Mouse (Mus musculus) forebrain, embryonic 16.5 days (tissue): ENCODE measurements at regions not wholly inside any gene's neighbourhood (a gene's known extent, or its start where the extent isn't known, plus 50 kb on each side); places are given as distances from the start of the nearest gene placed in this dataset.

Source experiments
- ATAC-seq: fragments of 200-750 bp; cut with Nextera tagmentation; 2 replicates; pipeline ENCODE4 v1.8.0; 2017; ENCODE audit warnings: mild to moderate bottlenecking, moderate library complexity
- H3K27ac ChIP-seq: fragments of 300-500 bp; sonication (generic); 2 replicates; pipeline ENCODE4 v1.5.1; 2014; ENCODE audit warnings: low read length, control low read depth
- H3K27me3 ChIP-seq: fragments of 300-500 bp; sonication (generic); replicated peaks from 2 replicates; pipeline ENCODE4 v1.6.1; 2014; ENCODE audit warnings: low read length; ENCODE audit not compliant: control insufficient read depth, insufficient read depth
- H3K36me3 ChIP-seq: fragments of 300-500 bp; sonication (generic); 2 replicates; pipeline ENCODE4 v1.6.1; 2014; ENCODE audit not compliant: control insufficient read depth, insufficient read depth
- H3K4me1 ChIP-seq: fragments of 300-500 bp; sonication (generic); replicated peaks from 2 replicates; pipeline ENCODE4 v1.6.1; 2014; ENCODE audit warnings: low read length; ENCODE audit not compliant: control insufficient read depth, insufficient read depth
- H3K4me2 ChIP-seq: fragments of 300-500 bp; sonication (generic); 2 replicates; pipeline ENCODE4 v1.6.1; 2014; ENCODE audit warnings: mild to moderate bottlenecking, low read length, control low read depth
- H3K4me3 ChIP-seq: fragments of 300-500 bp; sonication (generic); replicated peaks from 2 replicates; pipeline ENCODE4 v1.5.1; 2014; ENCODE audit warnings: mild to moderate bottlenecking, low read length, control low read depth
- H3K9ac ChIP-seq: fragments of 300-500 bp; sonication (generic); replicated peaks from 2 replicates; pipeline ENCODE4 v1.6.1; 2014; ENCODE audit warnings: low read depth, low read length, control low read depth
- H3K9me3 ChIP-seq: fragments of 300-500 bp; sonication (generic); 2 replicates; pipeline ENCODE4 v1.6.1; 2016; ENCODE audit warnings: low read length; ENCODE audit not compliant: control insufficient read depth
- WGBS: fragments of 180-500 bp; shearing (Covaris S2); extraction: QIAGEN DNeasy Blood & Tissue Kit; methylation state at CpG from one replicate; pipeline ENCODE4 v1.1.7; 2014; 5-methylcytosine and 5-hydroxymethylcytosine counted together

- WGBS, result 40% methylated on average over 6 of the region's 6 CpGs
- no peak overlapping the region for H3K4me2 ChIP-seq
- H3K27ac ChIP-seq, result no peak overlapping the region
- H3K4me1 ChIP-seq, result peaks cover 14% of the 10 kb centered on the region
- ATAC-seq, result no peak
- no peaks in the 10 kb centered on the region for H3K9me3 ChIP-seq
- H3K9ac ChIP-seq, result no peak overlapping the region
- no peaks in the 10 kb centered on the region for H3K27me3 ChIP-seq
- no peaks in the 10 kb centered on the region for H3K36me3 ChIP-seq
- H3K4me3 ChIP-seq, result no peak overlapping the region
These were observed 184.9 kb upstream of the Six2 start for GRCm38 (mm10) chr17:85872903-85873413.

GRCm38 (mm10) chr17:85870406-85870805 is 182.3 kb upstream of the Six2 start:
- Histone ChIP-seq H3K4me3 (no peak overlapping the region), H3K27ac (no peak overlapping the region), H3K36me3 (no peaks in the 10 kb centered on the region), H3K9ac (no peak overlapping the region), H3K4me2 (no peak overlapping the region), H3K9me3 (no peaks in the 10 kb centered on the region), H3K27me3 (no peaks in the 10 kb centered on the region), H3K4me1 (peaks cover 14% of the 10 kb centered on the region)
- ATAC-seq, result no peak
- 65% methylated on average over 8 of the region's 8 CpGs for WGBS

GRCm38 (mm10) chr17:85869179-85869578 is 181.1 kb upstream of the Six2 start:
- Histone ChIP-seq H3K36me3 (no peaks in the 10 kb centered on the region), H3K4me3 (no peak overlapping the region), H3K4me1 (peaks cover 8% of the 10 kb centered on the region), H3K27ac (no peak overlapping the region), H3K9me3 (no peaks in the 10 kb centered on the region), H3K27me3 (no peaks in the 10 kb centered on the region), H3K9ac (no peak overlapping the region), H3K4me2 (no peak overlapping the region)
- ATAC-seq, result no peak
- 23% methylated on average over 5 of the region's 5 CpGs for WGBS

- ATAC-seq, result no peak
- H3K4me2 ChIP-seq, result no peak overlapping the region
- H3K9ac ChIP-seq, result no peak overlapping the region
- no peak overlapping the region for H3K4me3 ChIP-seq
- 0 out of 2 replicates have a peak, but pooled peaks cover 2% of the 10 kb centered on the region for H3K4me1 ChIP-seq
- no peaks in the 10 kb centered on the region for H3K27me3 ChIP-seq
- H3K9me3 ChIP-seq, result no peaks in the 10 kb centered on the region
- H3K36me3 ChIP-seq, result no peaks in the 10 kb centered on the region
- WGBS, result 77% methylated on average over 12 of the region's 12 CpGs
- H3K27ac ChIP-seq, result no peak overlapping the region
These were observed 180.0 kb upstream of the Six2 start for GRCm38 (mm10) chr17:85867945-85868616.

- H3K4me1 ChIP-seq, result 0 out of 2 replicates have a peak, but pooled peaks cover 2% of the 10 kb centered on the region
- H3K27ac ChIP-seq, result no peak overlapping the region
- 81% methylated on average over 3 of the region's 3 CpGs for WGBS
- H3K4me3 ChIP-seq, result no peak overlapping the region
- no peak overlapping the region for H3K4me2 ChIP-seq
- ATAC-seq, result no peak
- H3K9ac ChIP-seq, result no peak overlapping the region
- no peaks in the 10 kb centered on the region for H3K9me3 ChIP-seq
- H3K36me3 ChIP-seq, result no peaks in the 10 kb centered on the region
- H3K27me3 ChIP-seq, result no peaks in the 10 kb centered on the region
These were observed 178.5 kb upstream of the Six2 start for GRCm38 (mm10) chr17:85866581-85866980.

- Histone ChIP-seq H3K36me3 (no peaks in the 10 kb centered on the region), H3K27ac (no peak overlapping the region), H3K4me1 (0 out of 2 replicates have a peak, but pooled peaks cover 2% of the 10 kb centered on the region), H3K9ac (no peak overlapping the region), H3K9me3 (no peaks in the 10 kb centered on the region), H3K27me3 (no peaks in the 10 kb centered on the region), H3K4me2 (no peak overlapping the region), H3K4me3 (no peak overlapping the region)
- 87% methylated on average over 4 of the region's 4 CpGs for WGBS
- ATAC-seq, result no peak
These were observed 177.9 kb upstream of the Six2 start for GRCm38 (mm10) chr17:85865940-85866339.

GRCm38 (mm10) chr17:85861328-85861727 is 173.3 kb upstream of the Six2 start:
- 91% methylated on average over 9 of the region's 9 CpGs for WGBS
- H3K27me3 ChIP-seq, result no peaks in the 10 kb centered on the region; the same call in 1 of the 2 replicates

DNA sequence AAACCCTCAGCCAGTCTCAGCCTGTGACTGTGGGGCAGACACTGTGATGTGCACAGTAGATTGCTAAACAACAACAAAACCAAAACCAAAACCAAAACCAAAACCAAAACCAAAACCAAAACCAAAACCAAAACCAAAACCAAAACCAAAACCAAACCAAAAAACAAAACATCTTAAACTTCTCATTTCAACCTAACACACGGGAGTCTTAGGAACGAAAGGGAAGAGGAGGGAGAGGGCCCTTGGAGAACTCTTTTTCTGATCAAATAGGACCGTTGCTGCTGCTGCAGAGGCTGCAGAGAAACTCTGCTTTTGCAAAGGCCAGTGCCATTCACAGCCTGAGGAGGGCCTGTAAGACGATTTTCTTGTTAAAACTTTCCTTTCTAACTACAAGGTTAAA is 172.7 kb upstream of the Six2 start:
- 66% methylated on average over 4 of the region's 4 CpGs for WGBS

More at GRCm38 (mm10) chr17:85861328-85861727, 173.3 kb upstream of the Six2 start:
- no peak overlapping the region for H3K27ac ChIP-seq
- H3K9me3 ChIP-seq, result no peaks in the 10 kb centered on the region
- H3K4me3 ChIP-seq, result no peak overlapping the region
- no peak for ATAC-seq
- no peaks in the 10 kb centered on the region for H3K36me3 ChIP-seq
- no peak overlapping the region for H3K9ac ChIP-seq
- H3K4me1 ChIP-seq, result peaks cover 11% of the 10 kb centered on the region
- no peak overlapping the region for H3K4me2 ChIP-seq

GRCm38 (mm10) chr17:85859926-85860707 is 172.0 kb upstream of the Six2 start:
- Histone ChIP-seq H3K27ac (no peak overlapping the region), H3K36me3 (no peaks in the 10 kb centered on the region), H3K9me3 (no peaks in the 10 kb centered on the region), H3K9ac (no peak overlapping the region), H3K4me2 (no peak overlapping the region), H3K4me1 (peaks cover 11% of the 10 kb centered on the region), H3K27me3 (no peaks in the 10 kb centered on the region; the same call in 1 of the 2 replicates), H3K4me3 (no peak overlapping the region)
- 89% methylated on average over 15 of the region's 15 CpGs for WGBS
- no peak for ATAC-seq

More for the DNA sequence above, 172.7 kb upstream of the Six2 start:
- no peaks in the 10 kb centered on the region for H3K9me3 ChIP-seq
- H3K4me1 ChIP-seq, result peaks cover 11% of the 10 kb centered on the region
- H3K9ac ChIP-seq, result no peak overlapping the region
- no peak for ATAC-seq
- no peaks in the 10 kb centered on the region for H3K36me3 ChIP-seq
- no peak overlapping the region for H3K4me2 ChIP-seq
- no peak overlapping the region for H3K27ac ChIP-seq
- H3K4me3 ChIP-seq, result no peak overlapping the region
- no peaks in the 10 kb centered on the region; the same call in 1 of the 2 replicates for H3K27me3 ChIP-seq
